Mouse (Mus musculus) monocyte, adult 2 months (primary cell): ENCODE data around the gene Yif1b.
A peak's percentile ranks its signal among the peaks of the same experiment; 100 is the strongest.

Experiments used
- DNase-seq, 2 experiments: peaks; one replicate each; pipeline ENCODE4 v3.0.0; 2022; ENCODE audit warnings: low spot score in 2 of 2, low read depth in 1 of 2

Yif1b gene

DNA sequence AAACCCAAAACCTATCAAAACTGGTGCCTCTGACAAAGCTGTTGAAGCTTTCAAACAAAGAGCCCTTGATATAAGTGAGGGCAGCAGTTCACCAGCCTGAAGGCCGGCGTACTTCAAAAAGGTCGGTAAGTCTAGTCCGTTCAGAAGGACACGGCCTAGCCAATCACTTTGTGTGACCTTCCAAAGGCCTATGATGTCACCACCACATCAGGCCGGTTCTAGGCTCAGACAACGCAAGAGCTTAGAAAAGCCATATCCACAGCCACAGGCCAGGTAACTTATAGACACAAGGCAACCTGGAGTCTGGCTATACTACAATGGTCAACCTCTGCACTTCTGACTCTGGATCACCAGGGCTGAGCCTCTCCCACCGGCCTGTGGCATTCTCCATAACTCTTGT lies 41.8 kb downstream of the Yif1b start:
- no peak for DNase-seq

DNA sequence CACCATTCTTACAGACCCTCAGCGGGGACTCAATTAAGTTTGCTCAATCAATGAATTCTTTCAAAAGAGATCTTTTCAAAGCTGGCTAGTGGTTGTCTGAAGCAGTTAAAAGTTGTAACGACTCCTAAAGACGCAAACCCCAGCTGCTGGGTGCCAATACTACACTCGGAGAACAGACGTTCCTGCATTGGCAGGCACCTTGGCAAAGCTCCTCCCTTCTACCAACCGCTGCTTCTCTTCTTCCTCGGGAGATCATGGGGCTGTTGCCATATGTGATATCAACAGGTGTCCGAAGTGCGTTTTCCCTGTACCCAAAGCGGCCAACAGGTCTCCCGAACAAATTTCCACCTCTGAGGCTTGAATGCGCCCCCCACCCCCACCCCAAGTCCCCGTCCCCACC lies 42.7 kb downstream of the Yif1b start:
- no peak for DNase-seq

DNA sequence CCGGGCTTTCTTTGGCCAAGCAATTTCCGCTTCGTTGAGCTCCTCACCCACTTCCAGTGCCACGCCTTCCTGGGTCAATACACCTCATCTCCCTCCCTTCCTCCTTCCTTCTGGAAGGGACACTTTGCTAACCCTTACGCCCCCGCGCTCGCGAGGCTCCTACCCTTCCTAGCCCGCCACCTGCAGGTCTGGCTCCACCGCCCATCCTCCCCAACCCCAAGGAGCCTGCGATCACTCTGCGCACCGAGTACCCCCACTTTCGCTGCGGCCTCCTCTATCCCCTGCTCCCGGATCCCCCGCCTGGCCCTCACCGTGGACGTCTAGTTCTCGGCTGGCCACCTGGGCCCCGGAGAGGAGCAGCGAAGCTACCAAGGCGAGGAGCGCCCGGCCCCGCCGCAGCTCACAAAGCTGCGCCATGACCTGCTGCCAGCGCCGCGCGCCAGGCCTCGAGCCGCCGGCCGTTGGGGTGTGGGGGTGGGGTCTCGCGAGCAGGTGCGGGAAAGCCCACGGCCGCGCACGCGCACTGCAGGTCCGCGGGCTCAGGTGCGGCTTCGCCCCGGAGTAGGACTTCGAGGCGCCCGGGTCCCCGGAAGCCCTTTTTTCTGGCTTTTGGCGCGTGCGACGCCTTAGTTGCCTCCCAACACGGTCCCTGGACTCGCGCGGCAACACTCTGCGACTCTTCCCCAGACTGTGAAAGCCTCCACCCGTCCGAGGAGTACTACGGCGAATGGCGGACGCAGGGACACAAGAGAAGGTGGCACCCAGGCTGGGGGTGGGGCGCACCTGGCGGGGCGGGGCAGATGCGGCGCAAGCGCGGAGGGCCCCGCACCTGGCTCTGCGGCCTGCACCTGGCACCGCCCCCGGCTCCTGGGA lies 43.3 kb downstream of the Yif1b start, which contains the start of gene Spint2:
TSS of gene Spint2 (minus strand) at position 712 of the 873 bp plus-strand sequence.
- DNase-seq, result no peak

DNA sequence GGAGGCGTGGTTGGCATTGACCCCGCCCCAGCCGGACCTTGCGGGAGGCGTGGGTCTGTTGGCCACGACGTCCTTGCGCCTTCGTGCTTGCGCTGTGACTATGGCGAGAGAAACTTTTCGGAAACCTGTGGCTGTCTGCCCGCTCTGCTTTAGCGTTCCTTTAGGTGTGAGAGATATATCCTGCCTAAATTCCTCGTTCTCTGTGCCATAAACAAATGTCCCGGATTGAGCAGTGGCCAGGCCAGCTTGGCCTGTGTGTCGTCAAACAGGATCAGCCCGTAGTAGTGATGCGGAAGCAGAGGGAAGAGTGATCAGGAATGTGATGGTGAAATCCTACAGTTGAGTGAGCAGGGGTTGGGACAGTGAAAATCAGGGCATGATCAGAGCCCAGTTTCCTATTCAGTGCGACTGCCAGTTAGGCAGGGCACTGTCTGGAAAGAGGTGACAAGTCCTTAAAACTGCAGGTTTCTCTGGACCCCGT lies 44.0 kb downstream of the Yif1b start:
- DNase-seq, result no peak

DNA sequence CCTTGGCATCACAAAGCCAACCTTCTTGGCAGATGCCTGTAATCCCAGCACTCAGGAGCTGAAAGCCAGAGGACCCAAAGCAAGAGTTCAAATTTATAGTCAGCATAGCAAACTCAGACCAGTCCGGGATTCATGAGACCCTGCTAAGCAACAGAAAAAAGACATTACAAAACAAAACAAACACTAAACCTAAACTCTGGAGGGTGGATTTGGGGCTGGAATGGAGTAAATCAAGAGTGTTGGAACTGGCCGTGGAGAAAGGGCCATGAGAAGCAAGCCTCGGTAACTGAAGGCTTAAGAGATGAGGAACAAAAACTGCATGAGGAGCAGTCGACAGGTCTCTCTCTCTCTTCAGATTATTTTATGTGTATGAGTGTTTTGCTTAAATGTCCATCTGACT lies 45.7 kb downstream of the Yif1b start:
- DNase-seq, result no peak

DNA sequence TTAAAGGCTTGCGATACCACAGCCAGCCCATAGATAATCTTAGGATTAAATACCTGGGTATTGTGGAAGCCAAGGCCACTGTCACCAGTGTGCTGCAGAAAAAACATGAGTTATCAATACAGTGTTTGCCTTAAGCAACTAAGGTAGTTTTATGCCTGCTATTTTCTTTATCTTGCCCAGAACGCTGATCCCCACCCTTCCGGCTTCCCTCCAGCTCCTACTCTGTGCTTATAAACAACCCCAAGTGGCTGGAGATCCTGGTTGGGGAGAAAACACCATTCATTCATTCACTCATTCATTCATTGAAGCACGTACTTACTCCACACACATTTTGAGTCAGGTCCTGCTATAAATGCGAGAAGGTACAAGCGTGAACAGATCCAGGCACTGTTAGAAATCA lies 46.4 kb downstream of the Yif1b start:
- DNase-seq, result no peak

DNA sequence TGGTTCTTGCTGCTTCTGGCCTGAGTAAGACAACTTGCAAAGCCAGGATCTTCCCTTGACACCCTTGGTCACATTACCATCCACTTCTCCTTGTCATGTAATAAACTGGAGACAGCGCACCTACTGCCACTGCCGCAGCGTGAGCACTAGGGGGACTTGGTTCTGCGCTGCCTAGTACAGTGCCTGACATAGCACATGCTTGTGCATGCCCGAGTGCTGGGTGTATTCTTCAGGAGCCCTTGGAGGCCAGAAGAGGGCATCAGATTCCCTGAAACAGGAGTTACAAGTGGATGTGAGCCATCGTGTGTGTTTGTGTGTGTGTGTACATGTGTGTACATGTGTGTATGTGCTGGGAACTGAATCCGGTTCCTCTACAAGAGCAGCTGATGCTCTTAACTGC lies 49.4 kb downstream of the Yif1b start:
- DNase-seq, result no peak

DNA sequence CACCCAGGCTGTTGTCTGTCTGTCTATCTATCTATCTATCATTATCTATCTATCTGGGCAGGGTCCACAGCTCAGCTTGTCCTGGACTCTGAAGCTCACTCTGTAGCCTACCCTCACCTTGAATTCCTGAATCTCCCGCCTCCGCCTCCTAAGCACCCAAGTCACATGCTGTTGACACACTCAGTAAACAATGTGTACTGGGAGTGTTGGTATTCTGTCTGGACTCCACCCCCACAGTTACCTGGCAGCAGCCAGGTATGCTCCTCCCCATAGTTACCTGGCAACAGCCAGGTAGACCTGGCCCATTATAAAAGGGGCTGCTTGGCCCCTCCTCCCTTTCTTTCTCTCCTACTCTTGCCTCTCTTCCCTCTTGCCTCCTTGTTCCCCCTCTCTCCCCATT lies 50.0 kb downstream of the Yif1b start:
- no peak for DNase-seq

DNA sequence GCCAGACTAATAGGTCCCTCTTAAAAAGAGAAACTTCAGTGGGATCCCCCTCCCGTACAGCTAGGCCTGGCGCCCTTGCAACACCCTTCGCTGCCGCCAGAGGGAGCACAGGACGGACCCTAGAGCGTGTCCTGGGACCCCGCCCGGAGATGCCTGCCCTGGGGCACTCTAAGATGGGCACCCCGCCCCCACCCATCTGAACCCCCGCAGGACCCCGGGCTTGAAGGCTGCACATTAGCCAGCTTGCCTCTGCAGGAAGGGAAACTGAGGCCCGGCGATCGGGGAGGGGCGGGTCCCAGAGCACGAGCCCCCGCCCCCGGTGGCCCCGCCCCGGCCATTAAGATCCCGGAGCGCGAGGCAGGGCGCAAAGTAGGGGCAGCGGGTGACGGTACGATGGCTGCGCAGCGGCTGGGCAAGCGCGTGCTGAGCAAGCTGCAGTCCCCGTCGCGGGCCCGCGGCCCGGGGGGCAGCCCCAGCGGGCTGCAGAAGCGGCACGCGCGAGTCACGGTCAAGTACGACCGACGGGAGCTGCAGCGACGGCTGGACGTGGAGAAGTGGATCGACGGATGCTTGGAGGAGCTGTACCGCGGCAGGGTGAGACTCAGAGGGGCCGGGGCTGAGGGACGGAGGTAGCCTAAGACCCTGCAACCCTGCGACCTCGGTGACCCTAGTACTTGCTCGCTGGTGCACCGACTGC lies 51.0 kb downstream of the Yif1b start, which contains the start of gene Ppp1r14a:
TSS of gene Ppp1r14a (plus strand) at position 367 of the 697 bp plus-strand sequence.
- no peak for DNase-seq

DNA sequence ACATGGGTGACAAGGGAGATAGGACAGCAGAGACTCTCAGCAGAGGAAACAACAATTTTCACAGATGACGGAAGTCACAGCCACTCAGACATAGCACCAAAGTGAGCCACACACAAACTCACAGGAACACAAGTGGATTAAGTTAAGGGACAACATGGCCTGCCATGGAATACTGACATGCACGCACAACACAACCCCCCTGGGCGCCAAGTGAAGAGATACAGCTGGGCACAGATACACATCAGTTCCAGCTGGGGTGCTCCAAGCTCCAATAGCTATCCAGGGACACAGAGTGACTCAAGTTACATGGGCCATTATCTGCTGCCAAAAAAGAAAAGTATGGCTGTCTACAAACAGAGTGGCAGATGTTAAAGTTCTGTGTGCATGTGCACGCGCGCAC lies 51.7 kb downstream of the Yif1b start:
- no peak for DNase-seq

DNA sequence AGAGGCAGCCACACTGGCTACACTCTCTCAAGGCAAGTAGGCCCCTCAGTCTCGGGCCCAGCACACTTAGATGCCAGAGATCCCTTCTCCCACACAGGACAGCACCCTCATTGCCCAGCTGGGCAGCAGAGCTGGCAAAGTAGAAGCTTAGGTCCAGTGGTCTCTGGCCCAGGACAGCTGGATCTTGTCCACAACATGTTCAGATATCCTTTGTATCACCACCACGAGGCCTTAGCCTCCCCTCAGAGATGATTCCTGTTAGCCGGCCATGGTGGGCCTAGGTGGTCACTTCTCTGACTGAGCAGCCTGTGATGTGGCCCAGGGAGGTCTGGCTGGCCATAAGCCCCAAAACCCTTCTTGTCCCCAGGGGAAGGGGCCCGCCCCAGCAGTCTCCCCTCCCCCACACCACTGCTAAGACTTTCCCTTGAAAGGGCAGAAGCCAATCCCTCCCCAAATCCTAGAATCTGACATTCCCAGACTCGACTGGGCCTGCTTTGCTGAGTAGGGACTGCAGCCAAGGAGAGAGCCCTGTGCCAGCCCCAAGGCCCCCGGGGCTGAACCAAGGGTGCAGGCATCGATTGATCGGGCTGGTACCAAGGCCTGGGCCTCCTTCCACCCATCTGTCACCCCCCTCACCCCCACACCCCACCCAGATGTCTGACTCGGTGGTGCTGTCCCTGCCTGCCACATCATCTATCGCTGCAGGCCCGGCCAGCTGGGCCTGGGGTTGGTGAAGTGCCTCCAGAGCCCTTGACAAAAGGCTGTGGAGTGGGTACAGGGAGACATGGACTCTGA lies 52.8 kb downstream of the Yif1b start:
- no peak for DNase-seq

DNA sequence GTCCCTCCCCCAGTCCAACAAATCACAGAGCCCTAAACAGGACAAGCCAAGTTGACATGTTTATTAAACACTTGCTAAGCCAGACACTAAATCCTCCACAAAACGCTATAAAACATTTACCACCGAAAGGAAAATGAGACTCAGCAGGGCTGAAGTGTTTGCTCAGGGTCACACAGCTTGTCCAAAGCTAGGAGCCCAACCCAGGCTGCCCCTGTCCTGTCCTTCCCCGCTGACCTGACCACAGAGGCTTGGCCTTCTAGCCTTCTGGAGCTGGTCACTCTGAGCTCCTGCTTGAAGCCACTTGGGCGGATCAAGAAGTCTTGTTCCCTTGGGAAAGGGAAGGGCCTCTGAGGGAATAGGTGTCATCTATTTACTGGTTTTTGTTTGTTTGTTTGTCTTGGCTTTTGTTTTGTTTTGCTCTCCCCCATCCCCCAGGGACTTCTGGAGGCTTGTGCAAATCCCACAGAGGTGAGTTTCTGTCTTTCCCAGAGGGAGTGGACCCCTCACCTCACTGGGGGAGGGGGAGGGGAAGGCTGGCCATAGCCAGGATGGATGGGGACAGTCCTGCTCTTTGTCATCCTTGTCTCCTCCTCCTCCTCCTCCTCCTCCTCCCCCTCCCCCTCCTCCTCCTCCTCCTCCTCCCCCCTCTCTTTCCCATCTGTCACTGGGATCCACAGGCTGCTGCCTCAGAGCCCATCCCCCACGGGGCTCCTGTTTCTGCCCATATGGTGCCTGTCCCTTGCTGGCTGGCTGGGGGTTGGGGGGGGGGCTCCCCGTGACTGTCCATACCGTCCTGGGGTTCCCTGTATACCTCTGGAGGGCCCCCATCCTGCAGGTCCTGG lies 53.7 kb downstream of the Yif1b start:
- no peak for DNase-seq

DNA sequence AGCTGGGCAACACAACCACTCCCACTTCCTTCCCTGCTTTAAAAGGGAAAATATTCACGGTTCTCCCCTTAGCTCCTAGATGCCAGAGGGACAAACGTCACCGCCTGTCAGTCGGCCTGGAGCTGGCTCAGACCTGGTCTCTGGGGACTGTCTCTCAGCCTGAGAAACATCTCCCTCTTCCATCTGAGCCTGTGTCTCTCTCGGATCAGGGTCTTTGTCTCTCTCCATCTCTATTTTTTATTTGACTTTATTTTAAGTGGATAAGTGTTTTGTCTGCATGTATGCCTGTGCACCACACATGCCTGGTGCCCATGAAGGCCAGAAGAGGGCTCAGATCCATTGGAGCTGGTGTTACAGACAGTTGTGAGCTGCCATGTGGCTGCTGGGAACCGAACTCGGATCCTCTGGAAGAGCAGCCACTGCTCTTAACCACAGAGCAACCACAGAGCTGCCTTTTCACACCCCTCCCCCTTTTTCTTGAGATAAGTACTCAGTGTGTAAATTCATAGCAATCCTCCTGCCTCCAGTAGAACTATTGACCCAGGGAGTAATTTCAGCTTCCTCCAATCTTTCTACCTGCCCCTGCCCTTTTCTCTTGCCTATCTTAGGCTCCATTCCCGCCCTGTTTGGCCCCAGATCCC lies 54.4 kb downstream of the Yif1b start:
- no peak for DNase-seq

DNA sequence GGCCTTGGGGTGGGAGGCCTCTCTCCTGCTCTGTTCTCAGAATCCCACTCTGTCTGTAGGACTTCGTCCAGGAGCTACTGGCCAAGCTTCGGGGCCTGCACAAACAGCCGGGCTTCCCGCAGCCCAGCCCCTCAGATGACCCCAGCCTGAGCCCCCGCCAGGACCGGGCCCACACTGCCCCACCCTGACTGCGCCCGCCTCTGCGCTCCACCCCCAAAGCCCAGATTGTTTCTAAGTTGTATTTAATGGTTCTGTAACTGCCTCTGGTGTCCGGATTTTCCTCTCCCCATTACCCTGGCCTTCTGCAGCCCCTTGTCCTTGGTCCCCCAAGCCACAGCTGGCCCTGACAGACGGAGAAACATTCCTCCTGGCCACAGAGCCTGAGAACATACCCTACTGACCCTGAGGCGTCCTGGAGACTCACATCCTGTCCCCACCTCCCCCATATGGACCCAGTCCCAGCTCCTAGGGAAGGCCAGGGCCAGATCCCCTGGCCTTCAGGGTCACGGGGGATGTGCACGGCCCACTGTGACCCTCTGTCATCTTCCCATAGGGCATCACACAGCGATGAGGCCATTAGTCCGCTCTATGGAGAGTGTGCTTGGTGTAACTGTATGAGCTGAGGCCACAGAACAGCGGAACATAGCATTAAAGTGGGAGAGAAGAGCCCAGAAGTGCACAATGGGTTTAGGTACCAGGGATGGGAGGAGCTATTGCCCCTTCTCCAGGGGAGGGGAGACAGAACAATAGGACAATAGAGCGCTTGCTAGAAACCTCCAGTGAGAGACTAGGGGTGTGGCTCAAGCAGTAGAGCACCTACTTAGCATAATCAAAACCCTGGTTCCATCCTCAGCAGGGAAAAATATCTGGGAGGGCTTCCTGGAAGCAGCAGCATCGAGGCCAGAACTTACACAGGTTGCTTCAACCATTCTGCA lies 55.3 kb downstream of the Yif1b start:
- no peak for DNase-seq

DNA sequence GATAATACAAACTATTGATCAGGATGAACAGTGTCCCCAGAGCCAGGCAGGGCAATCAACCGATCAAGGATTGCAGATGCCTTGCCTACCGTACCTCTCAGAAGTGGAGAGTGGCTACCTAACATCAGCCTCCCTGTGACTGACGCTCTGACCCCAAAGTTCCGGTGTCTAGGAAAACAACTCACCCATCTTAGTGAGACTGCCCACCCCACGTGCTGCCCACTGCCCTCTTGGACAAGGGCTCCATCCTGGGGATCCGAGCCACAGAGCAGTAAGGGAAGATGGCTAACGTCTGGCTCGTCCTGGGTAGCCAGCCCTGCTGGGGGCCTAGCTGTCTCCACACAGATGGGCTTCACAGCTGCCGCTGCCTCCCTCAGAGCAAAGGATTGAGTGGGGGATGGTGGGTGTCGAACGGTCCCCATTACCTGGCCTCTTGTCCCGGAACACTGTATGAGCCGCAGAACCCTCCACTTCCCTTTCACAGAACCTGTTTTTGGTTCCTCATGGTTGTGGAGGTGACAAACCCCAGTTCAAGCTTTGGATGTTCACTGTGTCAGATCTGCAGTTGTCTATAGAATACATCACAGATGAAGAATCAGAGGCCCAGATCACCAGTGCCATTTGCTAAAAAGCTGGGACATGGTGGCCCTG lies 56.1 kb downstream of the Yif1b start:
- DNase-seq, result no peak

DNA sequence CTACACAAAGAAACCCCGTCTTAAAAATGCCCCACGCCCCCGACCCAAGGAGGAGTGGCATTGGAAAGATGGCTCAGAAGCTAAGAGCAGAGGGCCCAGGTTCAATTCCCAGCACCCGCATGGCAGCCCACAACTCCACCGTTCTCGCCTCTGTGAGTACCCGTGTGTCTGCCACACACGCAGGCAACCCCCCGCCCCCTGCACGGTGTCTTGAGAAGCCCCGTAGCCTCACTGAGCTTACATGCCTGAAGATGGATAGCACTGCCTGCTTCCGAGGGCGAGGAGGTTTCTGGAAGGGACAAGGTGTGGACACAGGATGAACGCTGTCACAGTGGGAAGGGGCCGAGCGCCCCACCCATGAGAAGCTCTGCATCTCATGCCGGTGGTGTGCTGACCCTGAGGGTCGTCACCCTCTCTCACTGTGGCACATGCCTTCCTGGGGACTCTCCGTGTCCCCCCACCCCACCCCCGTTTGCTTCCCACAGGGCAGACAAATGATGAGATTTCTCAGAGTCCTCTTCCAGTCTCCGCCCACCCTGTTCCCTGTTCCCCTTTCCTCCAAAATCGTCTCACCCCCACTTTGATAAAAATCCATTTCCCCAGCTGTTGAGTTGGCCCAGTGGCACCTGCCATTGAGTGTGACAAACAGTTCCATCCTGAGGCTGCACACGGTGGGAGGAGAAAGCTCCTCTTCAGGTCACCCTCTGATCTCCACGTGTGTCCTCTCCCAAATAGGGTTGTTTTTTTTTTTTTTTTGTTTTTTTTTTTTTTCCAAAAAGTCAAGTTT lies 57.9 kb downstream of the Yif1b start:
- no peak for DNase-seq

DNA sequence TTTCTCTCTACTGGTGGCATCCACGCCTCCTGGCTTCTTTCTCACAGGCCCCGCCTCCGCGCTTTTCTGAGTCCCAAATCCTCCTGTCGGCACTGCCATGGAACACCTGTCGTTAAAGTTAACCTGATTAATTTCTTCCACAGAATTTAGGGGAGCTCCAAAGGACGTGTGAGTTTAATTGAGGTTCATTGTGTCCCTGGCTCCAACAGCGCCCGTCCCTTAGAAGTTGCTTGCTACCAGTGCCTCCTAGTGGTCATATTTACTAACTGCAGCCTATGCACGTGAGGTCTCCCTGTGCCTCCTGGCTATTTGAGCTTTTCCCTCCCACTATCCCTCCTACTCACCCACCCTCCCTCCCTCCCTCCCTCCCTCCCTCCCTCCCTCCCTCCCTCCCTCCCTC lies 58.9 kb downstream of the Yif1b start:
- peak in 1 of 2 experiments; percentile 19 for DNase-seq
